Mouse (Mus musculus): ENCODE results near the gene Ern1. TPM values are rescaled to one million over a fixed set of nuclear protein-coding genes. Genes with fewer than 3 reads are reported as not detected.
"Not testable (repeated sequence)": the region's sequence is repeated elsewhere in the genome, so short reads cannot be mapped to it uniquely, and the experiment has no call there.

Gene Ern1
- polyA plus RNA-seq, 1 experiment, result 11.8 TPM

DNA sequence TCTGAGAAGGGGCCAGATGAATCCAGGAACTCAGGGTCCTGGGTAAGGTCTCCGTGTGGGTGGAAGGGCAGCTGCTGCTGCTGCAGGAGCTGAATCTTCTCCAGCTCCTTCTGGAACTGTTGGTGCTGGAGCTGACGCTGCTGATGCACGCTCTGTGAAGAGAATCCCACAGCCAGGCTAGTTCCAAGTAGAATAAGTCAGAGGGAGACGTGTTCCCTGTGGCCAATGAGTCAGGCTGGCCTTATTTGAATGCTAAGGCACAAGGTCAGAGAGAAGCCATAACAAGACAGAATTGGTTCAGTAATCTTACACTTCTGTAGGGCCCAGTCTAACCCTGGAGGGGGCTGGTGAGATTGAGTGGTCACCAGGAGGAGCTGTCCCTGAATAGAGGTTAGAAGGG lies 77.6 kb downstream of the Ern1 start:
- 80% methylated on average over 4 of the region's 4 CpGs for WGBS
- no peak for DNase-seq (ENCODE audit: low read depth, low spot score)

DNA sequence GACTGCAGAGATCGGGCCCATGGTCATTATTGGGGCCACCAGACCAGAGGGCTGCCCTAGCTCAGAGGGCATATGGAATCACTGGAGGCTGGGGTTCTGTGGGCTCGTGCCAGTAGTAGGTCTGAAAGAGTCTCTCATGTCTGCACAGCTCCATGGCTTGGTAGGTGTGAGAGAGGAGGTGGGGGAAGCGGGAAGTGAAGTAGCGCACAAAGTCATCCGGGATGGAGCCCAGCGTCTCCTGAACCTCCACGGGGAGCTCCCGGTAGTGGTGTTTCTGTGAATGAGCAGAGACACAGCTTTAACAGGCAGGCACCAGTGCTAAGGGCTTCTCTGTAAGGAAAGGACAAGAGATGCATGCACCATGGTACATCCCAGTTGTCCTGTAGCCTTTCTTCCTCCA lies 89.2 kb downstream of the Ern1 start:
- 94% methylated on average over 8 of the region's 8 CpGs for WGBS
- DNase-seq (ENCODE audit: low read depth, low spot score), result no peak

DNA sequence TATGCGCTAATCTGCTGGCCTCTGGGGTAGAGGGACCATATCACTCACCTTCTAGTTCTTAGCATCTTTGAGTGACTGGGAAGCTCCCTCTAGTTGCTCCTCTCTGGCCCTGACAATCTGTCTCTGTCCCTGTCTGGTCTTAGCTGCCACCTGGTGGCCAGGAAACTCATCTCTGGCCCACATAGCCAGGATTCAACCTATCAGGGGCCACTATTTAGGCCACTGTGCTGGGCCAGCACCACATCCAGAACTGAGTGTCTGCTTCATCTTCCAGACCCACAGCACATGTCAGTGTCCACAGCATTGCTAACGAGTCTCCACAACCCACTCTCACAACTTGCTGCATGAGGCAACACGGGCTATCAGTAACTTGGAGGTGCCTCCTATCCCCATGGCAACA lies 90.0 kb downstream of the Ern1 start:
- WGBS, result 93% methylated on average over 3 of the region's 3 CpGs
- no peak for DNase-seq (ENCODE audit: low read depth, low spot score)

DNA sequence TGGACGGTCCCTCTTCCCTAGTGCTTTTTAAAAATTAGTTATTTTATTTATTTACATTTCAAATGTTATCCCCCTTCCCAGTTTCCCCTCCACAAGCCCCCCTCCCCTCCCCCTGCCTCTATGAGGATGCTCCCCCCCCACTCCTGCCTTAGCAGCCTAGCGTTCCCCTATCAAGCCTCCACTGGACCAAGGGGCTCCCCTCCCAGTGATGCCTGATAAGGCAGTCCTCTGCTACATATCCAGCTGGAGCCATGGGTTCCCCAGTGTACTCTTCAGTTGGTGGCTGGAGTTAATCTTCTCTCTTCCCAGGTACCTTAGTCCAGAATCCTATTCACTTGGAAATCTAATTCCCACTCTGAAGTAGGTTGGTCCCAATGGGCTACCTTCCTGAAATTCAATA lies 93.6 kb downstream of the Ern1 start:
- 83% methylated on average over 2 of the region's 2 CpGs for WGBS
- DNase-seq (ENCODE audit: low read depth, low spot score), result not testable (repeated sequence)

DNA sequence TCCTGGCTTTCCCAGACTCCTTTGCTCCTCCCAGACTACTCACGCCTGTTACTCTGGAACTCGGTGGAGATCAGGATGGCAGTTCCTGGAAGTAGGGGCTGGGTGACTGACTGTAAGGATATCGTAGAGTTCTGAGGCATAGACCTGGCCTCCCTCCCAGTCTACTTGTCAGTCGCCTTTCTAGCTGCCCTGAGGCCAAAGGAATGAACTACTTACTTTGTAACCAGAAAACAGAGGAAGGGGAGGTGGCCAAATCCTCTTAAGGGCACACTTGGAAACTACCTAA lies 94.4 kb downstream of the Ern1 start:
- no peak for DNase-seq (ENCODE audit: low read depth, low spot score)
- 46% methylated on average over 4 of the region's 4 CpGs for WGBS

DNA sequence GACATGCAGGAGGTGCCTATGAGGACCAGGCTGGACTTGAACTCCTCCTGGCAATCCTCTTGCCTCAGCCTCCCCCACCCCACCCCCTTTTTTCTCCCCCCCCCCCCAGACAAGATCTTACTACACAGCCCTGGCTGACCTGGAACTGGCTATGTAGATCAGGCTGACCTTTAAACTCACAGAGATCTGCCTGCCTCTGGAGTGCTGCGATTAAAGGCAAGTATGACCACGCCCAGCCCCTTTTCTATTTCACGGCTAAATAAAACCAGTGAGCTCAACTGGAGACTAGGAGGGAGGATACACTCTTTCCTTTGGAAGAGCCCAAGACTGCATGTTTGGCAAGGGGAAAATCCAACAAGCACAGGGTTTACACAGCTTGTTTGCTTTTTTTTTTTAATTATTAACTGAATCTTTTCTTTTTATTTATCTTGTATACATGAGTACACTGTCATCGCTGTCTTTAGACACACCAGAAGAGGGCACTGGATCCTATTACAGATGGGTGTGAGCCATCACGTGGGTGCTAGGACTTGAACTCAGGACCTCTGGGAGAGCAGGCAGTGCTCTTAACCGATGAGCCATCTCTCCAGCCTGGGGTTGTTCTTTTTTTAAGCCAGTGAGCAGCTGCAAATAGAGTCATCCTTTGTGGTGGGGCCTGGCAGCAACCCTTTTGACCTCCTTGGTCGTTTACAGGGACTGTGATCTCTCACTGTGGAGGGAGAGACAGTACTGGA lies 94.9 kb downstream of the Ern1 start:
- WGBS, result 32% methylated on average over 7 of the region's 7 CpGs
- peak; percentile 14 for DNase-seq (ENCODE audit: low read depth, low spot score)

DNA sequence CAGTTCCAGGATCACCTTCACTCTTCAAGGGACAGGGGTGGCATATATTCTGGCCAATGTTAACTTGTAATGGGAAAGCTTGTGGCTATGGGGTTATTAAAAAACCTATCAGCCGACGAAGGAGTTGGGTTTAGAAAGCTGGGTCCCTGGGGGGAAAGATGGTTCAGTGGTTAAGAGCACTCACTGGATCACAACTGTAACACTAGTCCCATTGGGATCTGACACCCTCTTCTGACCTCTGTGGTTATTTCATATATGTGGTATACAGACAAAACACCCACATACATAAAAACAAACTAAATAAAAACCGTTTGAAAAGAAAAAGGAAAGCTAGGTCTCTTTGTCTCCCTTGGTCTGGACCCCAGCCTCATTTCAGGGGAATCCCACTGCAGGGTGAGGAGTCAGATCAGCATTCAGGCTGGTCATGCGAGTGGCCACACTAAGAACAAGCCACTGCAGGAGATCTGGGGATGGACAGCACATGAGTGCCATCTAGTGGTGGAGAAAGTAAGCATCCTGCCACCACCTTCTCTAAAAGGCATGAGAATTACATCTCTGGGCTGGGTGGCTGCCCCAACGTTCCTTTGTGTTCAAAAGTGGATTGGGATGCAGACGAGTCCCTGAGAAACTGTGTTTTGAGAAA lies 96.0 kb downstream of the Ern1 start:
- 30% methylated on average over 6 of the region's 6 CpGs for WGBS
- DNase-seq (ENCODE audit: low read depth, low spot score), result peak; percentile 45

DNA sequence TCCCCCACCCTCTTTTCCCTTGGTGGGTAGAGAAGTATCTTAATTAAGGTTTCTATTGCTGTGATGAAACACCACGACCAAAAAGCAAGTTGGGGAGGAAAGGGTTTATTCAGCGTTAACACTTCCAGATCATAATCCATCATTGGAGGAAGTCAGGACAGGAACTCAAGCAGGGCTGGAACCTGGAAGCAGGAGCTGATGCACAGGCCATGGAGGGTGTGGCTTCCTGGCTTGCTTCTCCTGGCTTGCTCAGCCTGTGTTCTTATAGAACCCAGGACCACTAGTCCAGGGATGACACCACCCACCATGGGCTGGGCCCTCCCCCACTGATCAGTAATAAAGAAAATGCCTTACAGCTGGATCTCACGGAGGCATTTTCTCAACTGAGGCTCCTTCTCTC lies 96.9 kb downstream of the Ern1 start:
- DNase-seq (ENCODE audit: low read depth, low spot score), result no peak
- 27% methylated on average over 3 of the region's 3 CpGs for WGBS

DNA sequence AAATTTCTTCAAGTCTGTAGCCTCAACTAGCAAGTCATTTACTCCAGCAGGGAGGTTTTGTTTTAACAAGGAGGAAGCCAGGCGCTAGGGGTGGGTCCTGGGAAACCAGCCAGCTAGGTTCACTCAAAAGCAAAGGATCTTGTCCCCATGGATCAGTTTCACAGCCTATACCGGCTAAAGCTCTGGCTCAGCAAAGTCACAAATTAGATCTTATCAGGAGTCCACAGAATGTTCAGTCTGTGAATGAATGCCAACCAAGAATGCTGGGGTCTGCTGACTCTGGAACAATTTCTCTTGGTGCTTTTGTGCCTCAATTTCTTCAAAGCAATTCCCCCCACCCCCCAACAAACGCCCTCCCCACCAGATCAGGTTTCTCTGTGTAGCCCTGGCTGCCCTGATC lies 98.0 kb downstream of the Ern1 start:
- WGBS, result 16% methylated on average over 3 of the region's 3 CpGs
- no peak for DNase-seq (ENCODE audit: low read depth, low spot score)

DNA sequence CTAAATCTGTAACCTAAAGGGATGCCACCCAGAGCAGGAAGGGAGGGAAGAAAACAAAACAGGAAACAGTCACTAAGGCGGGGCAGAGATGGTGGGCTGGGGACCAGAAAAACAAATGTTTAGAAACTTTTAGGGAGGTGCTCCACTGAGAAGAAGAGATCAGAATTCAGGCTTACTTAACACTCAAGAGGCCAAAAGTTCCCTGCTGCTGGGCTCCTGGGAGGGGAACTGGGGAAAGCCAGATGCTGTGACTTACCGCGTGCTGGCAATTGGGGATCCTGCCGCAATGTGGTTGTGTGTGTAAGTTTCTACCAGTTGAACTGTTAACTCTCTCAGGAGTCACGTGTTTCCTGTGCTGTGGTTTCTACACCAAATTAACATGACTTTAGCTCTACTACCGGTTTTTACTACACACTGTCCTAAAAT lies 99.8 kb downstream of the Ern1 start, which contains the start of gene Icam2:
TSS of gene Icam2 (minus strand) at position 285 of the 426 bp plus-strand sequence.
- DNase-seq (ENCODE audit: low read depth, low spot score), result no peak
- 60% methylated on average over 6 of the region's 6 CpGs for WGBS

DNA sequence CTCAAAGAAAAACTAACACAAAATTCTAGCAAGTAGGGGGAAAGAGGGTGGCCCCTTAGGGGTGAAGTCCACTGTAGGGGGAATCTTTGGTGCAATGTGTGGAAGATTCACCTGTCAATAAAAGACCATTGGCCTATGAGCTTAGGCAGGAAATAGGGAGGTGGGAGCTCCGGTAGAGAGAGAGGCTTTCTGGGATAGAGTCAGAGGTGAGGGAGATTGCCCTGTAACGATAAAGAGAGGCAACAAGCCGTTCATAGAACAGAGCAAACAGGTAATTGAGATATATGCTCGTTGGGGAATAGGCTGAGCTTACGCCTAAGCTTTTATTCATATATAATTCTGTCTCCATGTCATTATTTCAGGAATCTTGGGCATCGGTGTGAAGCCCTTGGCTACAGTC lies 100.6 kb downstream of the Ern1 start:
- no peak for DNase-seq (ENCODE audit: low read depth, low spot score)

DNA sequence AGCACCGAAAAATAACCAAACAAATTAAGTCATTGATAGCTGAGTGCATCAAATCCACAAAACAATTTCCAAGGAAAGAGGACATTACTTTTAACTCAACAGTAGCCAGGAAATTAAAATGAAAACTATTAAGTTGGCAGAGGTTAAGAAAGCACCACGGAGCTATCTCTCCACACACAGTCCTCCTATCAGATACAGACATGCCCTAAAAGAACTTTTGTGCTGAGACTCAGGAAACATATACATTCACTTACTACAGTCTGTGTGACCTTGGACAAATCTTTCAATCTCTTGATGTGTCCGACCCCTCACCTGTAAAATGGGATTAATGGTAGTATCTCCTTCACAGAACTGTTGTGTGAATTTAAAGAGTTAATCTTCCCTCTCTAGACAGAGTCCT lies 101.2 kb downstream of the Ern1 start:
- 79% methylated on average over 3 of the region's 3 CpGs for WGBS
- no peak for DNase-seq (ENCODE audit: low read depth, low spot score)

More for the DNA sequence above, 100.6 kb downstream of the Ern1 start:
- WGBS, result 36% methylated on average over 6 of the region's 6 CpGs

DNA sequence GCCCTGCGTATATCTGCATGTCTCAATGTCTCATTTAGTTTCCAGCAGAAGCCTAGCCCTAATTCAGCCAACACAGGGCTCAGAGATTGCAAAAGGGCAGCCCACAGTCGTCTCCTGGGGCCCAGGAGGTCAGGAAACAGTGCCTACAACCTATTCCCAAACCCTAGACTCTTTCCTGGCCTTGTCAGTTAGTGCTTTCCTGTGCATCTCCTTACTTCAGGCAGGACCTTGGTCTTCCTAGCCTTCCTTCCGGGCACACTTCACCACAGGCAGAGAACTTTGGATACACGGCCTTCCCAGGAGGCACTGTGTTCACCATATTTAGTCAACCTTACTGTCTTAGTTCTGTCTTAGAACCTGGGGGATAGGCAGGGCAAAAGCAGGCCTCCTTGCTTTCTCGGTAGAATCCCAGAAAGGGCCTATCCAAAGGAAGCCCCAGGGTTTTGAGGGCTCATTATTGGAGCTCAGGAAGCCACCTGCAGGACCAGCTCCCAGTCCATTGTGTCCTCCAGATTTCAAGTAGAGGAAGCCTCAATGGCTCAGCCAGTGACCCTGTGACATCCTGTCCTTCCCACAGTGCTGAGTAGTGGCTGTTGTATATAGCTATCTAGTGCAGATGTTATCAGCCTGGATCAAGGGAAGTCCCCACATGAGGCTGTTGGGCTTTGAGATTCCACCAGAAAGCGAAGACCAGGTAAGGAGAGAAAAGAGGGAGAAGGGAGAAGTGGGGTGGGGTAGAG lies 104.4 kb downstream of the Ern1 start:
- no peak for DNase-seq (ENCODE audit: low read depth, low spot score)
- WGBS, result 82% methylated on average over 6 of the region's 6 CpGs

DNA sequence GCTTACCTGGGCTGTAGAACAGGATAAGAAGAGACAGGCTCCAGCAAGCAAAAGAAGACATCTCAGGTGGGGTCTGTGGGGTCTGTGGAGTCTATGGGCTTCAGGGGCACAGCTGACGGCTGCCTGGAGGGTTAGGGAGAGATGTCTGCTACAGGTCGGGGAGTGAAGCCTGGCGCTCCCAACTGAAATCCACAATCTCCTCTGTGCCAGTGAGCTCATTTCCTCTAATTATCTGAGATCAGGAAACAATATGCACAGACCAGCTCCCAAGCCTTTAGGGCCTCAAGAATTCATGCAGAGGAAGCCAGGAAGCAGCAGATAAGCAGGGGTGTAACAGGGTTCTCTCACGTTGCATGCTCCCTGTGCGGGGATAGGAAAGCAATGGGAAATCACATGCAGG lies 105.2 kb downstream of the Ern1 start:
- WGBS, result 80% methylated on average over 5 of the region's 5 CpGs
- no peak for DNase-seq (ENCODE audit: low read depth, low spot score)

DNA sequence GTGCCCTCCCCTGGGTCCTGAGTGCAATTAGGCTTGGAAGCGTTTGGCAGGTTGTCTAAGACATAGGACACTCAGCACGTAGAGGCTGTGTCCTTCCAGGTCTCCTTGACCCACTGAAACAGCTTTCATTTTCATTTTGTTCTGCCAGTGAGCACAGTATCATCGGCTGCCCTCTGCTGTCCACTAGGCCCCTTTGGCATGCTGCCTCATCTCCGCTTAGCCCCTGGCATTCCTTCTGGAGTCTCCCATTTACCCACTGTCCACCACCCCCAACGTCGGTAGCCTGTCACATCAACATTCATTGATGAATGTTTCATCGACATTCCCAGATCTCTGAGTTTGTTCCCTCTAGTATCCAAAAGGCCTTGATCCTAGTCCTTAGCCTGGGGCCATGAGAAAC lies 105.8 kb downstream of the Ern1 start:
- 71% methylated on average over 7 of the region's 7 CpGs for WGBS
- no peak for DNase-seq (ENCODE audit: low read depth, low spot score)

DNA sequence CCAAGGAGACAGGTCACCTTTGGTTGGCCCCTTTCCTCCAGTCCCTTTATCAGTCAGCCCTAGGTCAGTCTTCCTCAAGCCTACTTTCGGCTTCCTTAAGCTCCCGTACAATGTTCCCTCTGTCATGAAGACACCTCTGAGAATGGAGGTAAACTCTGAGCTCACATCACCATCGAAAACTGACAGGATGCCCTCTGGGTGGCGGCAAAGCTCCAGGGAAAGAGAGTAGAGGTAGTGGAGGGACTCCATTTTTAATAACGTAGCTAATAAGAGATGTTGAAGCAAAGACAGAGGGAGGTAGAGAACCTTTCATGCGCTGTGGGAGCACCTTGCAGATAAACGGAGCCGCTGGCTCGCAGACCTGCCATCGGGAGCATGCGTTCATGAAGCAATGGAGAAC lies 106.6 kb downstream of the Ern1 start:
- 82% methylated on average over 11 of the region's 11 CpGs for WGBS
- DNase-seq (ENCODE audit: low read depth, low spot score), result no peak

DNA sequence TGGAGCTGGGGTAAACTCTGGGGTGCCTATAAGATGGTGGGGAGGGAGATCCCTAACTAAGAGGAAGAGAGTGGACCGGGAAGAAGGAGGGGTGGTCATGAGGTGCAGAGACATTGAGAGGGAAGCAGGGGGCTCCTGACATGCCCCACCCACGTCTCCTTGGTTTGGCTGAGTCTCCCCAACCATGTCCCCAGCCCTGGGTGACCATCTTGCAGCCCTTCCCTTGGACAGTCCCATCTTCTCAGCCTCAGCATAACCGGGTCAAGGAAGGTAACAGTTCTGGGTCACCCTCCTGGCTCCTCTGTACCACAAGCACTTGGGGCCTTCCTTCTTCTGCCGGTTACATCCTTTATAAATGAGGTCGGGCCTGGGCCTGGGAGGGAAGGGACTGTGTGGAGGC lies 112.7 kb downstream of the Ern1 start:
- 75% methylated on average over 5 of the region's 5 CpGs for WGBS

DNA sequence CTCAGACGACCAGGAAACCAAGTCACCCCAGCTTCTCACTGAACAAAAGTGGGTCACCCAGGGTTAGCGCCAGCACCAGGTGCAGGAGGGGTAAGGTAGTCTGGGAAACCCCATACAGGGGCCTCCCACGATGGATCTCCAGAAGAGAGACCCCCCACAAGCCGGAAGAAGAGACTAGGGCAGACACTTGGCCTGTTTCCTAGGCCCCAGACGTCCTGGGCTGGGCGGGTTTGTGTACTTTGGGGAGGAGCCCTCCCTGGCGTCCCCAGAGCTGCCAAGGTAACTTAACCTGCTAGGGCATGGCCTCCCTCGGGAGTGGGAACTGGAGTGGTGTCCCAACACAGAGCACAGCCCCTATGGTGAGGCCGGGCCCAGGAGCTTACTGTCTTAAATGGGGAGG lies 113.1 kb downstream of the Ern1 start:
- peak; percentile 31 for DNase-seq (ENCODE audit: low read depth, low spot score)
- WGBS, result 15% methylated on average over 9 of the region's 9 CpGs

More for the DNA sequence above, 112.7 kb downstream of the Ern1 start:
- DNase-seq (ENCODE audit: low read depth, low spot score), result no peak

DNA sequence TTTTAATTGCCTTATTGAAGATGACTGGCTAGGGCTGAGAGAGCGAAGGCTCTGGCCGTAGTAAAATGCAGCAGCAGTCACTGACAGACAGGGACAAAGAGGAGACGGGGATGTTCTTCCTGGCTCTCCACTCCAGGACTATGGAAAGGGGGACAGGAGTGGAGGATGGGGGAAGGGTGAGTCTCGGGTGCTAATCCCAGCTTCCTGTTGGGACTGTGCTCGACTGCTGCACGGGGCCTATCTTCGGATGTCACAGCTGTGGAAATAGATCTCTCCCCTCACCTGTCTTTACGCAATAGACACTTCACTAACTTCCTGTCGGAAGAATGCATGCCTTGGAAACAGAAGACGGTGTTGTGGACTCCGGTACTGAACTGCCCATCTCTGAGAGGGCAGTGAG lies 113.7 kb downstream of the Ern1 start:
- 56% methylated on average over 11 of the region's 11 CpGs for WGBS
- no peak for DNase-seq (ENCODE audit: low read depth, low spot score)

DNA sequence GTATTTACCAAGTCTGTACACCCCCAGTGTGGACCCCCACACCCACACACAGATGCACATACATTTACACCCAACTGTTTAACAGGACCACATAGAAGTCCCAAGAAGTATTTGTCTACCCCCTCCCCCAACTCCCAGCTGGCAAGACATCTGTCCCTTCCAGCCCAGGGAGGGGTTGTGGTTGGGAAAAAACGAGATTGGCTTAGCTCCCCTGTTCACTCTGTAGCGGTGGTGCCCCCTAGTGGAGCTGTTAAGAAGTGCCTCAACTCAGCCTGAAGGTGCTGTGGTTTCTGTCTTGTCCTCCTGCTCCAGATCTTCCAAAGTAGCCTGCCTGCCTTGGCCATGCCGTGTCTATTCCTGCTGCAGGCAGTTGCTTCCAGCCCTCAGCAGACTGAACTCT lies 121.3 kb downstream of the Ern1 start:
- WGBS, result 5% methylated on average over 3 of the region's 3 CpGs
- peak; percentile 36 for DNase-seq (ENCODE audit: low read depth, low spot score)

DNA sequence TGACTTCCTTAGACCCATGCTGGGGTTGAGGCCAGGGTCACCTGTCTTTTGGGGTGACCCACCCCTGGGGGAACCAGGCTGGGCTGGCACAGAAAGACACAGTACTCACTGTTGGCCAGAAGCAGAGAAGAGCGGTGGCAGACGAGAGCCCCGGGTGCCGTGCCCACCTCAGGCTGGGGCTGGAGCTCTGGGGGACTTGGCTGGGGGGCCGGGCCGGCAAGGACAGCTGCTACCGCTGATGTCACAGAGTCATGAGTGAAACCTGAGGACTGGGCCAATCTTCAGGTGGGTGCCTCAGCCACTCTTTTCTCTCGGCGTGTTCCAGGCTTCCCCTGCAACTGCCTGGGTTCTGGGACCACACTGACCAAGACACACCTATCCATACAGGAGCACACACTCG lies 122.3 kb downstream of the Ern1 start, which contains the start of gene Prr29:
TSS of gene Prr29 (plus strand) at position 107 of the 400 bp plus-strand sequence.
- WGBS, result 57% methylated on average over 10 of the region's 10 CpGs
- no peak for DNase-seq (ENCODE audit: low read depth, low spot score)

Data from large intestine, adult 2 months (tissue).